Mouse (Mus musculus): ENCODE measurements around the gene Sptbn4. TPM values are rescaled to one million over a fixed set of nuclear protein-coding genes. Genes with fewer than 3 reads are reported as not detected.
A peak's percentile ranks its signal among the peaks of the same experiment; 100 is the strongest.

Gene Sptbn4
- polyA plus RNA-seq, 2 experiments, result 0.15 to 0.64 TPM

DNA sequence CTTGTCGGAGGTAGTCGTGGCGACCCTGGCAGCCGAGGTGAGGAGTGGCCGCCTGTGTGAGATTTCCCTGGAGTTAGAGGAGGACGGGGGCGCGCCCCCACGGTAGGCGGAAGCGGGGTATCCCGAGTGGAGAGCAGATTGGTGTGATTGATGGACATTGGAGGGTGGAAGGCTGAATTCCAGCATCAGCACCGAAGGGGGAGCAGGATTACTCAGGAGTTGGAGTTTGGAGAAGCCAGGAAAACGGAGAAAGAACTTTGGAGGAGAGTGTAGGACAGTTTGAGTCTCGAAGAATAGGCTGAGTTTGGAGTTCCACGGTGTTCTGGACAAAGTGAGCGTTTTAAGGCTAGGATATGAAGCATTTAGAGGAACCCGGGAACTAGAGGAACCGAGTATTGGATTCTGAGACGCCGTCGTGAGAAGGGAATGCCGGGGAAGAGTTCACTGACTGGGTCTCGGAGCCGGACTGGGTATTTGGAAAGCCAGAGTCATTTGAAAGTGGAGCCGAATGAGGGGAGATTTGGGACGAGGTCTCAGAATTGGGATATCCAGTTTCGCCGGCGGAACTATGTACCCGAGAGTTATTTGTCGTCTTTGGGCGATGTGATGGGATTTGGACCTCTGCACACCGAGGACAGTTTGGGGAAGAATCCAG is 26.5 kb upstream of the Sptbn4 start:
- peak overlapping the region; percentile 91 for H3K27ac ChIP-seq (replicated peaks; ENCODE audit: low read depth, low read length)
- no peaks in the 10 kb centered on the region for H3K9me3 ChIP-seq (ENCODE audit: control insufficient read depth, low read length)
- no peaks in the 10 kb centered on the region for H3K27me3 ChIP-seq (ENCODE audit: control insufficient read depth, insufficient read depth, low read length)
- peak overlapping the region; percentile 38 for H3K4me2 ChIP-seq (replicated peaks; ENCODE audit: low read depth, low read length, severe bottlenecking)
- TF ChIP-seq POLR2A (IDR thresholded peaks at IDR 0.05; ENCODE audit: borderline replicate concordance, extremely low read depth, insufficient read depth, insufficient read length), result no peak
- under 1% methylated on average over 34 of the region's 34 CpGs for WGBS
- peak overlapping the region; percentile 67 for H3K4me3 ChIP-seq (replicated peaks; ENCODE audit: low read length)
- peak overlapping the region; percentile 62 for H3K9ac ChIP-seq (ENCODE audit: low read depth, low read length, severe bottlenecking)
- peaks cover 18% of the 10 kb centered on the region for H3K36me3 ChIP-seq (ENCODE audit: control insufficient read depth, insufficient read depth, low read length)
- H3K4me1 ChIP-seq (ENCODE audit: control insufficient read depth, insufficient read depth, low read length), result peaks cover 10% of the 10 kb centered on the region
- ATAC-seq (ENCODE audit: low FRiP score, low read depth), result no peak
- no peak for DNase-seq (ENCODE audit: low spot score)

GRCm38 (mm10) chr7:27473156-27473834 is 25.8 kb upstream of the Sptbn4 start, which contains the start of gene Sertad3:
Sertad3 (plus strand) TSS chr7:27473768.
- WGBS, result under 1% methylated on average over 34 of the region's 36 CpGs
- Histone ChIP-seq H3K27me3 (ENCODE audit: control insufficient read depth, insufficient read depth, low read length) (no peaks in the 10 kb centered on the region), H3K9me3 (ENCODE audit: control insufficient read depth, low read length) (no peaks in the 10 kb centered on the region), H3K4me3 (replicated peaks; ENCODE audit: low read length) (peak within 1 kb of the TSS; percentile 67), H3K9ac (ENCODE audit: low read depth, low read length, severe bottlenecking) (peak within 1 kb of the TSS; percentile 62), H3K27ac (replicated peaks; ENCODE audit: low read depth, low read length) (peak within 1 kb of the TSS; percentile 91), H3K4me2 (replicated peaks; ENCODE audit: low read depth, low read length, severe bottlenecking) (peak within 1 kb of the TSS; percentile 38), H3K4me1 (ENCODE audit: control insufficient read depth, insufficient read depth, low read length) (peaks cover 10% of the 10 kb centered on the region), H3K36me3 (ENCODE audit: control insufficient read depth, insufficient read depth, low read length) (peaks cover 17% of the 10 kb centered on the region)
- ATAC-seq (ENCODE audit: low FRiP score, low read depth), result peak; percentile 94
- peak; percentile 99 for DNase-seq (ENCODE audit: low spot score)
- 0 out of 2 replicates have a peak, but pooled peaks have one; percentile 12 for TF ChIP-seq POLR2A (IDR thresholded peaks at IDR 0.05; ENCODE audit: borderline replicate concordance, extremely low read depth, insufficient read depth, insufficient read length)

DNA sequence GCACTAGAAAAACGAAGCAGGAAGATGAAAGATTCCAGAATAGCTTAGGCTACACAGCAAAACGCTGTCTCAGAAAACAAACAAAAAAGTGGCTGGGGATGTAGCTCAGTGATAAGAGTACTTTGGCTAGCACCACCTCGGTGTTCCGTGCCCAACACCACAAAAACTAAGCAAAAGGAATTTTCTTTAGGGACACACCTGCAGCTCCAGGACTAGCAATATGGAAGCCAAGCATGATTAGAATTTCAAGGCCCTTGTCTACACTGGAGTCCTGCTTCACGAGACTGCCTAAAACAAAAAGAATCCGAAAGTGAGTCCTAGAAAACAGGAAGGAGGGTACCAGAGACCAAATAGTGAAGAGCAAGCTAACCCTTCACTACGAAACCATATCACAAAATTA is 25.1 kb upstream of the Sptbn4 start:
- peaks cover 10% of the 10 kb centered on the region for H3K4me1 ChIP-seq (ENCODE audit: control insufficient read depth, insufficient read depth, low read length)
- H3K36me3 ChIP-seq (ENCODE audit: control insufficient read depth, insufficient read depth, low read length), result peaks cover 10% of the 10 kb centered on the region
- peak overlapping the region; percentile 38 for H3K4me2 ChIP-seq (replicated peaks; ENCODE audit: low read depth, low read length, severe bottlenecking)
- TF ChIP-seq POLR2A (IDR thresholded peaks at IDR 0.05; ENCODE audit: borderline replicate concordance, extremely low read depth, insufficient read depth, insufficient read length), result no peak
- no peak for ATAC-seq (ENCODE audit: low FRiP score, low read depth)
- H3K27me3 ChIP-seq (ENCODE audit: control insufficient read depth, insufficient read depth, low read length), result no peaks in the 10 kb centered on the region
- H3K27ac ChIP-seq (replicated peaks; ENCODE audit: low read depth, low read length), result peak overlapping the region; percentile 67
- no peak overlapping the region; the same call in 1 of the 2 replicates for H3K9ac ChIP-seq (ENCODE audit: low read depth, low read length, severe bottlenecking)
- WGBS, result 48% methylated on average over 7 of the region's 7 CpGs
- H3K4me3 ChIP-seq (replicated peaks; ENCODE audit: low read length), result peak overlapping the region; percentile 67
- H3K9me3 ChIP-seq (ENCODE audit: control insufficient read depth, low read length), result no peaks in the 10 kb centered on the region
- no peak for DNase-seq (ENCODE audit: low spot score)

DNA sequence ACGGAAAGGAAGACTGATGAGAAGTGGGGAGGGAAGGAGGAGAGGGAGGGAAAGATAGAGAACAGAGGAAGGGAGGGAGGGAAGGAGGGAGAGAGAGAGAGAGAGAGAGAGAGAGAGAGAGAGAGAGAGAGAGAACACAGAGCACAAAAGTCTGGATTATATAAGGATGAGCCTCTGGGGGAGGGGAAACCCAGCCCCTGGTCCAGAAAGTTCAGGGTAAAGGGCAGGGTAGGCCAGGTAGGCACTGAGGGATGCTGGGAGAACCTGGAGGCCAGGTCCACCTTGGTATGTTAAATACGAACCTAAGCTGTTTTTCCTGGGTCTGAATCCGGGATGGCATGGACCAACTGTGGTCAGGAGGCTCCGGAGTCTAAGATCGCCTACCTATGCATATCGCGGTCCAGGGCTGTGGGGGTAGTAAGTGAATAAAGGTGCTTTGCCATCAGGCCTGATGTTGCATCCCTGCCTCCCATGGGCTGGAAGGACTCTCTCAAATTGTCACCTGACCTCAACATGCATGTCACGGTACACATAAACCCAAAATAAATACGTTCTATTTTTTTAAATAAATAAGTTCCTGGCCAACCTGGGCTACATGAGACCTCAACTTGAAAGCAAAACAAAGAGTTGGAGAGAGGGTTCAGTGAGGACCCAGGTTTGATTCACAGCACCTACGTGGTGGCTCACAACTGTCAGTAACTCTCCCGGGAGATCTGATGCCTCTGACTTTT is 24.1 kb upstream of the Sptbn4 start:
- Histone ChIP-seq H3K27ac (replicated peaks; ENCODE audit: low read depth, low read length) (no peak overlapping the region), H3K4me3 (replicated peaks; ENCODE audit: low read length) (no peak overlapping the region), H3K27me3 (ENCODE audit: control insufficient read depth, insufficient read depth, low read length) (no peaks in the 10 kb centered on the region), H3K36me3 (ENCODE audit: control insufficient read depth, insufficient read depth, low read length) (peaks cover 7% of the 10 kb centered on the region), H3K4me2 (replicated peaks; ENCODE audit: low read depth, low read length, severe bottlenecking) (no peak overlapping the region), H3K4me1 (ENCODE audit: control insufficient read depth, insufficient read depth, low read length) (peaks cover 10% of the 10 kb centered on the region), H3K9me3 (ENCODE audit: control insufficient read depth, low read length) (no peaks in the 10 kb centered on the region), H3K9ac (ENCODE audit: low read depth, low read length, severe bottlenecking) (no peak overlapping the region)
- 89% methylated on average over 11 of the region's 11 CpGs for WGBS
- no peak for TF ChIP-seq POLR2A (IDR thresholded peaks at IDR 0.05; ENCODE audit: borderline replicate concordance, extremely low read depth, insufficient read depth, insufficient read length)
- ATAC-seq (ENCODE audit: low FRiP score, low read depth), result no peak
- DNase-seq (ENCODE audit: low spot score), result no peak

DNA sequence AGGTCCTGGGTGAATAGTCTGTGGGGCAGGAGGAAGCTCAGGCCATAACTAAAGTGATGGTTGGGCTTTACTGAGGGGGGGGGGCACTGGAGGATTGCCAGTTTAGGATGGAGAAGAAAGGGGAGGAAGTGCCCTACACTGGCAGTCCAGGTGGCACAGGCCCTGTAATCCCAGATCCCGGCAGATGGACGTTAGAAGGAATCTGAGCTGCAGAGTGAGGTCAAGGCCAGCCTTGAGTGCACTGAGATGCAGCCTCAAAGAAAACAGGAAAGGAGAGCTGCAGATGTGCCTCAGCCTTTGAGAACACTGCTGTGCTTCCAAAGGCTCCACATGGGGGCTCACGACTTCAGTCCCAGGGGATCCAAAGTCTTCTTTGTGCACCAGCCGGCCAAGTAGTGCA is 20.2 kb upstream of the Sptbn4 start:
- Histone ChIP-seq H3K9me3 (ENCODE audit: control insufficient read depth, low read length) (no peaks in the 10 kb centered on the region), H3K27me3 (ENCODE audit: control insufficient read depth, insufficient read depth, low read length) (no peaks in the 10 kb centered on the region), H3K4me1 (ENCODE audit: control insufficient read depth, insufficient read depth, low read length) (peaks cover 4% of the 10 kb centered on the region), H3K4me2 (replicated peaks; ENCODE audit: low read depth, low read length, severe bottlenecking) (no peak overlapping the region), H3K36me3 (ENCODE audit: control insufficient read depth, insufficient read depth, low read length) (no peaks in the 10 kb centered on the region), H3K4me3 (replicated peaks; ENCODE audit: low read length) (no peak overlapping the region), H3K9ac (ENCODE audit: low read depth, low read length, severe bottlenecking) (no peak overlapping the region), H3K27ac (replicated peaks; ENCODE audit: low read depth, low read length) (no peak overlapping the region)
- ATAC-seq (ENCODE audit: low FRiP score, low read depth) (no peak), DNase-seq (ENCODE audit: low spot score) (no peak)
- TF ChIP-seq POLR2A (IDR thresholded peaks at IDR 0.05; ENCODE audit: borderline replicate concordance, extremely low read depth, insufficient read depth, insufficient read length), result no peak
- 34% methylated on average over 4 of the region's 4 CpGs for WGBS
